Mouse (Mus musculus): ENCODE measurements around the gene Actbl2. TPM values are rescaled to one million over a fixed set of nuclear protein-coding genes. Genes with fewer than 3 reads are reported as not detected.

Gene Actbl2
- total RNA-seq (2021) = not detected
- long read RNA-seq, experiment 1 = 0 reads
- long read RNA-seq, experiment 2 = 0 reads

DNA sequence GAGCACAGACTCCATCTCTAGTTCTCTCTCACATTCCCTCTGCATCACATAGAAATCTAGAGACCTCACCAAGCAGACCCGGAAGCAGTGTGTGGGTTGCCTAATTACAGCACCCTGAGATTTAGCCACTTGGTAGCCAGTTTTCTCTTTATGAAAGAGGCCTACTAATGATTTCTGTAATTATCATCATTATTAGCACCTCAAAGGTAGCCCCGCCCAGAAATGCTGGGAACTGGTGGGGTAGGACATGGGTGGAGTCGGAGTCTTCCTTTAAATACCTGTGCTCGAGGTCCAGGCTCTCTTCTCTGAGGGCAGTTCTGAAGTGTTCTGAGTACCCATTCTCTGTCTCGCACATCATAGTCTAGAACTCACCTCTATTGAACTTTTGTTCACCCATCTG is at the start of gene Actbl2:
Gene Actbl2, plus strand, starts transcription at position 301 of the 400 bp plus-strand sequence.
- no peak for DNase-seq (ENCODE audit: low spot score in 2 of 2)

GRCm38 (mm10) chr13:111210649-111211378 is 44.0 kb upstream of the Actbl2 start:
- DNase-seq (ENCODE audit: low spot score in 2 of 2) = no peak

DNA sequence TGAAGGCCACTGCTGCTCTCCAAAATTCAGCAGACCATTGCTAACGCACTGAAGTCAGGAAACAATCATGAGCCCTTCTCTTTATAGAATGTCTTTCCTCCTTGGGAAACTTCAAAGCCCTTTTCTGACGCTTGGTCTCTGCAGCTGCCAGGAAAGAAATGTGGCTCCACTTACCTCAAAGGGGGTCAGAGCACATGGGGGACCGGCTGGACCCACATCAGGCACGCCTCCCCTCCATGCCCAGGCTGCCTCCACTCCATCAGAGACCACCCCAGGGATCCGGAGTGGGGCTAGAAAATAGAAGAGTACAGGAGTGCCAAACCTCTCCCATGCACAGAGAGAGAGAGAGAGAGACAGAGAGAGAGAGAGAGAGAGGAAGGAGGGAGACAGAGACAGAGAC is 26.0 kb upstream of the Actbl2 start:
- no peak for DNase-seq (ENCODE audit: low spot score in 2 of 2)

DNA sequence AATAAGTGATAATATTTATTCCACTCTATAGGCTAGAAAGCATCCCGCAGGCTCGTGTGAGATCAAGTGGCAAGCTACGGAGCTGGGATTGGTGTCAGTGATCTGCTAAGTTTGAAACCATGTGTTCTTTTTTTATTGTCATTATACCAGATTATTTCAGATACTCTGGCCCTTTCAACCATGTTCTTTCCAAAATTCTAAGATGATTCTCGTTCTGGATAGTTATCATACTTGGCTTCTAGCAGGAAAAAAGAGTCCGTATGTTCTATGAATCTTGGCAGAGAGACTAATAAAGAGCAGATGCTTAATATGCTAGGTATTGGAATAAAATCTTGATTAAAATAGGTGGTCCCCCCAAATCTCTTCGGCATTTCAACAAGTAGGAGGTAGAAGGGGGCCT is 25.3 kb upstream of the Actbl2 start:
- no peak for DNase-seq (ENCODE audit: low spot score in 2 of 2)

DNA sequence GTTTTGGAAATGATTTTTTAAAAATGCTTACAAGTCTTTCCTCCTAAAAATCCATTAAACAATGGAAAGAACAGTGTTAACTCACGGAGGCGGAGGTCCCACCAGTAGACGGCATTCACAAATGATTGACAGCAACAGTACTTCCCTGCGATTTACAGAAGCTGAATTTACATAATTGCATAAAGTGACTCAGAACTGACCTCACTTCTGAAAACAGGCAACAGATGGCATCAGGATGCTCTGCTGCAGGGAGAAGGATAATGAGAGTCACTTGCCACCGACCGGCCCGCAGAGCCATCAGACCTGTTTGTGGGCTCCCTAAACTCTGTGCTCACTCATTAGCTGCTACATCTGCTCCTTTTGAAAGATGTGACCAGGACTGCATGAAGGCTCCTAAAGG is 22.4 kb upstream of the Actbl2 start:
- no peak for DNase-seq (ENCODE audit: low spot score in 2 of 2)

DNA sequence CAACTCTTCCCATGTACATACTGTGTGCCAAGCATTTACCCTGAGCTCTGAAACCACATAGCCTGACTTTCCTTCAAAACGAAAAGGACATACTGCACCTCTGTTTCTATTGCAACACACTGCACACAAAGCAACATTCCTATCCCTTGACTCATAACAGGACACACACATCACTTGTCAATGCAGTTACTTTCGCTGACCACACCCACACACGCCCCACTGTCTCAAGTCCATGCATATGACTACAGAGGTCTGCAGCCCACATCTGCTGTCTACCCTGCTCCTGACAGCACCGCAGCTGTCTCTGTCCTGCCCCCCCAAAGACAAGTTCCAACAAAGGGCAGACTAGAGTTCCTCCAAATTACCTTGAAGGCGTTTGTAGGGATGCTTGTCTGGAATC is 21.5 kb upstream of the Actbl2 start:
- DNase-seq (ENCODE audit: low spot score in 2 of 2) = no peak

DNA sequence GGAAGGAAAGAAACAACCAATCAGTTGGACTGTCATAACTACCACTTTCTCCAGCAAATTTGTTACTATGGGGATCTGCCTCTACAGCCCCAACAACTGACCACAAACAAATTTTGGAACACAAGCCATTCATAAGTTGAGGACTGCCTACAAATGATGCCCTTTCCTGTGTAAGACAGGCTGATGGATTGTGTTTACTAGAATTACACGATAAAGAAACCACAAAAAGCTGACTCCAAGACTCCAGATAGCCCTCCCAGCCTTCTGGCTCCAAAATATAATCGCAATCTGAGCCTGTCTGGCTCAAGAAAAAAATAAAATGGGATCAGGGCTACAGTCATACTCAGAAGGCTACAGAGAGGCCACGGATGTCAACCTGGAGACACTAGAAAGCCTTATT is 20.2 kb upstream of the Actbl2 start:
- DNase-seq (ENCODE audit: low spot score in 2 of 2) = no peak

- peak; percentile 54 to 86 for DNase-seq (ENCODE audit: low spot score in 2 of 2)
Measured at GRCm38 (mm10) chr13:111235719-111236166, 19.1 kb upstream of the Actbl2 start.

- no peak for DNase-seq (ENCODE audit: low spot score in 2 of 2)
Measured at GRCm38 (mm10) chr13:111236461-111236864, 18.4 kb upstream of the Actbl2 start.

DNA sequence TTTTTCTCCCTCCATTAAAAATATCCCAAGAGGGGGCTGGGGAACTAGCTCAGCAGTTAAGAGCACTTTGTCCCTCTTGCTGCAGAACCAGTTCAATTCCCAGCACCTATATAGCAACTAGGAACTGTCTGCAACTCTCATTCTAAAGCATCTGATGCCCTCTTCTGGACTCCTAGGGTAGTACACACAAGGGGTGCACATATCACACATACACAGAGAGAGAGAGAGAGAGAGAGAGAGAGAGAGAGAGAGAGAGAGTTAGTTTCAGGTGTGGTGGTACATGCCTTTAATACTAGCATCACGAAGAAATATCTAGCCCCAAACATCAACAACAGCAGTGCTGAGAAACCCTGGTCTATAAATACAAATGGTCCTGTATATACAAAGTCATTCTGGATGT is 17.5 kb upstream of the Actbl2 start:
- DNase-seq (ENCODE audit: low spot score in 2 of 2) = no peak

- DNase-seq (ENCODE audit: low spot score in 2 of 2) = peak in 1 of 2 experiments; percentile 60
Measured at GRCm38 (mm10) chr13:111237865-111238465, 16.8 kb upstream of the Actbl2 start.

DNA sequence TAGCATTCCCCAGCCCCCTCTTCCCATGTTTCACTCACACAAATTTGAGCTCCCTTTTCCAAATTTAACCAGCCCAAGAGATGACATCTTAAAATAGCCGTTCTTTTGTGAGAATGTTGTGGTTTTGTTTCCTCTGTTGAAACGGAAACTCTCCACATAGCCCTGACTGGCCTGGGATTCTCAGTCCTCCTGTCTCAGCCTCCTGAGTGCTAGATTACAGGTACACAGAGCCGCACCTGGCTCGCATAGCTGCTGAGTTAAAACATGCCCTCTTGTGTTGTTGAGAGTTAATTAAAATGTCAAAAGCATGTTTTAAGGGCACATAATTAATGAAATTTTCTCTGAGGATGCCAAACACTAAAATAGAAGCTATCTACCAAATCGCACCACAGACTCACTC is 3.7 kb upstream of the Actbl2 start:
- DNase-seq (ENCODE audit: low spot score in 2 of 2) = no peak

GRCm38 (mm10) chr13:111251795-111252194 is 3.0 kb upstream of the Actbl2 start:
- DNase-seq (ENCODE audit: low spot score in 2 of 2) = no peak

DNA sequence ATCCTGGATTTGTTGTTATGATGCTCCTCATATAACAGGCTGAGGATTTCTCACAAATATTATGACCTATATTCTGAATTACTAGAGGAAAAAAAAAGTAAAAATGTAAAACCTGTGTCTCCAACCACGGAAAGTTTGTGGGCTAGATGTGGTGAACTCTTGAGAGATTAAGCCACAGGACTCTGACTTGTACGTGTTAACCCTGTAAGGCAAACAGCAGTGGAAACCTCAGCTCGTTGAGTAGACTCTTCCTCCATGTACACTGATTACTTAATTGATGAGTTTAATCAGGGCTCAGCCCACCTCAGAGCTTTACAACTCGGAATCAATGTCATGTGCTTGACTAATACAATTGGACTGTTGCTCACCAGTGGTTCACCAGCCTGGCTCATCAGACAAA is 3.2 kb downstream of the Actbl2 start:
- DNase-seq (ENCODE audit: low spot score in 2 of 2) = no peak

GRCm38 (mm10) chr13:111258424-111259092 is 3.7 kb downstream of the Actbl2 start:
- DNase-seq (ENCODE audit: low spot score in 2 of 2) = no peak

- no peak for DNase-seq (ENCODE audit: low spot score in 2 of 2)
Measured at GRCm38 (mm10) chr13:111259093-111259491, 4.3 kb downstream of the Actbl2 start.

GRCm38 (mm10) chr13:111259711-111260110 is 4.9 kb downstream of the Actbl2 start:
- DNase-seq (ENCODE audit: low spot score in 2 of 2) = no peak

DNA sequence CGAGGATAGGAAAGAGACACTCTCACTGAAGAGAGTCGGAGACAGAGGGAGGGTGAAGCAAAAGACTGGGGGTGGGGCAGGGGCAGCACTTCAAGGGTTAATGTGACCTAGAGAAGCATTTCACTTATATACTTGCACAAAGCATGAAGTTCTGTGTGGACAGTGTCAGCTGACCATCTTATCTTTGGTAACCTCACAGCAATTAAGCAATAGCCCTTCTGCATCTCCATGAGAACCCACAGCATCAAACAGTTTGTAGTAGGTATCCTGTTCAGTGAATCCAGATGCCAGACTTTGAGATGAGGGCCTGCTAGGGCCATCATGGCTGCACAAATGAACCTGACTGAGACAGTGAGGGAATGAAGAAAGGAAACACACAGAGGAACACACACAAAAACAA is 8.4 kb downstream of the Actbl2 start:
- no peak for DNase-seq (ENCODE audit: low spot score in 2 of 2)

DNA sequence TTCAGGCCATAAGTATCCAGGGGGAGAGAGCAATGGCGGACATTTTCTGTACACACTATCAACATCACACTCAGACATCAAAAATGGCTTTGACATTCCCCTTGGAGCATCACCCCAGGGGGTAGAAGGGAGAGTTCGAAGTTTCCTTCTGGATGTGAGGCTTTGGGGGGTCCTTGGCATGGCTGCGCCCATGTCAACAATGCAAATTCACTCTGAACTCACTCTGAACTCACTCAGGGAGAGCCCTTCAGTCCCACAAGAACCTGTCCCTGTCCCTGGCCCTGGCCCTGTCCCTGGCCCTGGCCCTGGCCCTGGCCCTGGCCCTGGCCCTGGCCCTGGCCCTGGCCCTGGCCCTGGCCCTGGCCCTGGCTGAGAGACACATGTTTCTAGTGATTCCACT is 8.9 kb downstream of the Actbl2 start:
- no peak for DNase-seq (ENCODE audit: low spot score in 2 of 2)

- no peak for DNase-seq (ENCODE audit: low spot score in 2 of 2)
Measured at GRCm38 (mm10) chr13:111265231-111266000, 10.6 kb downstream of the Actbl2 start.

- DNase-seq (ENCODE audit: low spot score in 2 of 2) = no peak
Measured at GRCm38 (mm10) chr13:111266855-111267254, 12.0 kb downstream of the Actbl2 start.

GRCm38 (mm10) chr13:111268992-111269391 is 14.2 kb downstream of the Actbl2 start:
- no peak for DNase-seq (ENCODE audit: low spot score in 2 of 2)

Data from layer of hippocampus, postnatal 14 days (tissue).